Comparison of ENCODE assay signal across 9 mouse cellular contexts in genomic region chr10:79856704-79857451, GRCm38 (mm10). TPM values are rescaled to one million over a fixed set of nuclear protein-coding genes. Genes with fewer than 3 reads are reported as not detected.
A peak's percentile ranks its signal among the peaks of the same experiment; 100 is the strongest.
DNase-seq lines count a peak whose midpoint lies in the region; ATAC-seq lines count a peak whose summit lies in the region.
"Had no signal": no experiment of that assay in that cellular context is flagged by ENCODE, and none has a peak within 500 bp of the region (broad histone marks: within the 10 kb centered on the region; RNA-seq: fewer than 3 reads in every experiment).

No protein-coding gene starts in this region.

- DNase-seq in kidney, adult 11 months = peak; percentile 33
- DNase-seq in kidney, postnatal 25 days = no peak
- DNase-seq in adipocyte (ENCODE audit: low spot score) = peak; percentile 51
- DNase-seq in left cerebral cortex, adult 9 months (ENCODE audit: low spot score in 2 of 2) = no peak
- no peak for DNase-seq in layer of hippocampus, postnatal 10 days (ENCODE audit: low spot score in 2 of 2)
- no peak for DNase-seq in left cerebral cortex, postnatal 25 days (ENCODE audit: low spot score in 2 of 2)

- intact Hi-C loops in left cerebral cortex, postnatal 25 days (cut with DNase I) = no loop called here

- H3K9ac ChIP-seq in hindbrain, embryonic 12.5 days = peak overlapping the region; percentile 98
- peak overlapping the region; percentile 98 for H3K9ac ChIP-seq in midbrain, embryonic 13.5 days (replicated peaks)

- H3K27me3 ChIP-seq in hindbrain, embryonic 12.5 days = no peaks in the 10 kb centered on the region
- H3K27me3 ChIP-seq in midbrain, embryonic 13.5 days = no peaks in the 10 kb centered on the region

- peak overlapping the region; percentile 99 for H3K4me2 ChIP-seq in hindbrain, embryonic 12.5 days (replicated peaks)
- H3K4me2 ChIP-seq in midbrain, embryonic 13.5 days (replicated peaks) = peak overlapping the region; percentile 100

- H3K4me3 ChIP-seq in hindbrain, embryonic 12.5 days = peak overlapping the region; percentile 98
- H3K4me3 ChIP-seq in midbrain, embryonic 13.5 days (replicated peaks) = peak overlapping the region; percentile 99

- peak overlapping the region; percentile 100; the same call in 1 of the 2 replicates for H3K27ac ChIP-seq in hindbrain, embryonic 12.5 days
- H3K27ac ChIP-seq in midbrain, embryonic 13.5 days = peak overlapping the region; percentile 54

- H3K4me1 ChIP-seq in hindbrain, embryonic 12.5 days = peaks cover 56% of the 10 kb centered on the region
- H3K4me1 ChIP-seq in midbrain, embryonic 13.5 days (replicated peaks) = peaks cover 60% of the 10 kb centered on the region

- H3K36me3 ChIP-seq in hindbrain, embryonic 12.5 days = peaks cover 52% of the 10 kb centered on the region
- H3K36me3 ChIP-seq in midbrain, embryonic 13.5 days = peaks cover 56% of the 10 kb centered on the region

- 64% methylated on average over 7 of the region's 7 CpGs for WGBS in hindbrain, embryonic 12.5 days
- WGBS in midbrain, embryonic 13.5 days = 65% methylated on average over 7 of the region's 7 CpGs

- ATAC-seq in hindbrain, embryonic 12.5 days (ENCODE audit: low FRiP score) = no peak
- ATAC-seq in midbrain, embryonic 13.5 days = no peak

- no peaks in the 10 kb centered on the region for H3K9me3 ChIP-seq in hindbrain, embryonic 12.5 days (replicated peaks)
- no peaks in the 10 kb centered on the region for H3K9me3 ChIP-seq in midbrain, embryonic 13.5 days

RNA-seq across cellular contexts. Expression of gene Ptbp1, which starts 2.7 kb away (rescaled TPM):
- 201 and 211 TPM in 2 replicates for polyA plus RNA-seq in hindbrain, embryonic 12.5 days (2016; fragmentation: Nextera tagmentation; extraction: Ambion mirVana)
- polyA plus RNA-seq in midbrain, embryonic 13.5 days (2015; fragmentation: Nextera tagmentation; extraction: Ambion mirVana) = 106 and 116 TPM in 2 replicates
- total RNA-seq in layer of hippocampus, postnatal 10 days (2021) = 10 to 100 TPM; 63.8 to 66.5 TPM
- total RNA-seq in left cerebral cortex, postnatal 25 days (2021) = 10 to 100 TPM; 48.5 to 52.3 TPM

RNA-seq across cellular contexts. Expression of gene Prtn3, which starts 17.4 kb away (rescaled TPM):
- 11.8 and 14.1 TPM in 2 replicates for polyA plus RNA-seq in hindbrain, embryonic 12.5 days (2016; fragmentation: Nextera tagmentation; extraction: Ambion mirVana)
- 14.9 and 16.9 TPM in 2 replicates for polyA plus RNA-seq in midbrain, embryonic 13.5 days (2015; fragmentation: Nextera tagmentation; extraction: Ambion mirVana)
- total RNA-seq in layer of hippocampus, postnatal 10 days (2021) = 1 to 10 TPM; 3.6 to 3.7 TPM
- 1 to 10 TPM; 1.4 to 2.4 TPM for total RNA-seq in left cerebral cortex, postnatal 25 days (2021)
- total RNA-seq: neutrophil, adult 5-6 weeks had no signal

RNA-seq across cellular contexts. Expression of gene Plppr3, which starts 17.6 kb away (rescaled TPM):
- polyA plus RNA-seq in hindbrain, embryonic 12.5 days (2016; fragmentation: Nextera tagmentation; extraction: Ambion mirVana) = 289 and 290 TPM in 2 replicates
- 426 and 432 TPM in 2 replicates for polyA plus RNA-seq in midbrain, embryonic 13.5 days (2015; fragmentation: Nextera tagmentation; extraction: Ambion mirVana)
- total RNA-seq in layer of hippocampus, postnatal 10 days (2021) = 100 to 1,000 TPM; 113 TPM
- total RNA-seq in left cerebral cortex, postnatal 25 days (2021) = 10 to 100 TPM; 51.1 to 53.3 TPM

RNA-seq across cellular contexts. Expression of gene Elane, which starts 29.2 kb away (rescaled TPM):
- polyA plus RNA-seq in hindbrain, embryonic 12.5 days (2016; fragmentation: Nextera tagmentation; extraction: Ambion mirVana) = 0.56 TPM in 1 of 2 replicates, not detected in the other
- polyA plus RNA-seq in midbrain, embryonic 13.5 days (2015; fragmentation: Nextera tagmentation; extraction: Ambion mirVana) = not detected in 2 replicates
- total RNA-seq in layer of hippocampus, postnatal 10 days (2021) = not detected
- not detected for total RNA-seq in left cerebral cortex, postnatal 25 days (2021)
- total RNA-seq: neutrophil, adult 5-6 weeks had no signal

RNA-seq across cellular contexts. Expression of gene Cfd, which starts 33.8 kb away (rescaled TPM):
- not detected in 2 replicates for polyA plus RNA-seq in hindbrain, embryonic 12.5 days (2016; fragmentation: Nextera tagmentation; extraction: Ambion mirVana)
- not detected in 2 replicates for polyA plus RNA-seq in midbrain, embryonic 13.5 days (2015; fragmentation: Nextera tagmentation; extraction: Ambion mirVana)
- total RNA-seq in layer of hippocampus, postnatal 10 days (2021) = not detected
- total RNA-seq in left cerebral cortex, postnatal 25 days (2021) = not detected
- total RNA-seq: neutrophil, adult 5-6 weeks had no signal

Comparison
In these comparisons a context has a peak if more than half of its experiments do, and no peak if none do; other contexts are left out.
1. DNase-seq: peak in kidney, adult 11 months (single experiment) and adipocyte (single experiment); none in kidney, postnatal 25 days (0 of 2), left cerebral cortex, adult 9 months (0 of 2), layer of hippocampus, postnatal 10 days (0 of 2) and left cerebral cortex, postnatal 25 days (0 of 2).